Mouse (Mus musculus): ENCODE results near the gene Edem1.

Gene Edem1

GRCm38 (mm10) chr6:108840861-108841640, 12.6 kb downstream of the Edem1 start:
- TF ChIP-seq GATA4 (IDR thresholded peaks at IDR 0.05; ENCODE audit: insufficient replicate concordance, low read length) = no peak

DNA sequence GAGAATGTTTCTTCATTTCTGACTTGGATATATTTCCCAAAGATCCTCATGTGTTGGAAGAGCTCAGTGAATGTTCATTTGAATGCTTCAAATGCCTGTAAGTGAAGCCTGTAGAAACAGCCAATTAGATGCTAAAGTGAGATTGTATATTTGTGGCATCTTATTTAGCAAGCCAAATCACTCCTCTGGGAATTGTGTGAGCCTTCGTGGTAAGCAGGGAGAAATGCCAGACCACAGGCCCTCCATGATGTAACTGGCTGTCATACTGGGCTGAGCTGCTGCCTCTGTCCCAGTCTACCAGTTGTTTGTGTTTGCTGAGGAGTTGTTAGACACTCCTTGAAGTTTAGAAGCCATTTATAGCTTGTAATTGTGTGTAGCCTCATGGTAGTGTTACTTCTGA, 15.2 kb downstream of the Edem1 start:
- TF ChIP-seq GATA4 (IDR thresholded peaks at IDR 0.05; ENCODE audit: insufficient replicate concordance, low read length) = no peak

DNA sequence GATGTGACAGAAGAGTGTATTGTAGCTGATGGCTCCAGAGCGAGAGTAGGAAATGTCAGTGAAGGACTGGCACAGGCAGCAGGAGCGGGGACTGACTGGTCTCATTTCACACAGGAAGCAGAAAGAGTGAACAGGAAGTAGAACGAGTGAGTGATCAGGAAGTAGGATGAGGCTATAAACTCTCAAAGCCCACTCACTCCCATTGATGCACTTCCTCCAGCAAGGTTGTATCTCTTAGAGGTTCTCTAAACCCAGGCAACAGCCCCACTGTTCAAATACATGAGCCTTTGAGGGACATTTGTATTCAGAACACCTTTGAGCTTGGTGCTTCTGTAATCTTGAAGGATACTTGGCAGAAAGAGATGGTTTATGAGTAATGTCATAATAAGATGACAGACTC, 15.7 kb downstream of the Edem1 start:
- TF ChIP-seq GATA4 (IDR thresholded peaks at IDR 0.05; ENCODE audit: insufficient replicate concordance, low read length) = no peak

GRCm38 (mm10) chr6:108844771-108845170, 16.3 kb downstream of the Edem1 start:
- TF ChIP-seq GATA4 (IDR thresholded peaks at IDR 0.05; ENCODE audit: insufficient replicate concordance, low read length) = no peak

DNA sequence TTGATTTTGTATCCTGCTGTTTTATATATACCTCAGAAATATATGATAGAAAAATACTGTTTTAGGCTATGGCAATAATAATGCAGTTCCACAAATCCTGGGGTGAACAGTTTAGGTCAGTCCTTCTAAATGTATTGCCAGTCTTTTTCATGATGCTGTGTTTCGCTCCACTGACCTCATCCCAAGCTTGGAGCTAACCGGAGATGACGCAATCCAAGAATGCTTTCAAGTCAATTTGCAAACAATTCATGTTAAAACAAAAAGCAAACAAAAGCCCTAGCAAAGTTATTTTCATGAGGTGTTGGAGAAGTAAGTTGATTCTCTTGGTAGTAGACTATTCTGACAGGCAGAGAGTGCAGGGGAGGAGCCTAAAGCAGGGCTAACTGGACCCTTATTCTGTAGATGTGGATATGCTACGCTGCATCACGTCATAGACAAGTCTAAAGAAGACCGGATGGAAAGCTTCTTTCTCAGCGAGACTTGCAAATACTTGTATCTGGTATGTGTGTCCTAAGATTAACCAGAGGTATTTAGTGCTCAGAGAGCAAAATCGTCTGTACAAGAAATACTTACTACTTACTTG, 23.7 kb downstream of the Edem1 start:
- no peak for TF ChIP-seq GATA4 (IDR thresholded peaks at IDR 0.05; ENCODE audit: insufficient replicate concordance, low read length)

DNA sequence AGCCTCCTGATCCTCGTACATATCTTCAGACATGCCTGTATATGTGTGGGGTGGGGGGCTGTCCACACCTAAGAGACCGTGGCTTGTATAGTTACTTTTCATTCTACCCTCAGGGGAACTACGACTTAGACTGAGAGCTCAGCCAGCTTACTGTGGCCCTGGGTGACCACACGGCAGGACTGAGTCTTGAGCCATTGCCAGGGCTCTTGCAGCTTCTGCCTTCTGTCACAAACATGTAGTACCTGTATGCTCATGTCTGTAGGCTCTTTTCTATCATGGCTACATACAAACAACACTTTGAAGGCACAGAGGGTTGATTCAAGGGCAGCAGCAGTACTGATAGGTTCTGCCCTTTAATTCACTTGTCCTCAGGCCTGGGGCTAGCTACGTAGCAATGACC, 24.5 kb downstream of the Edem1 start:
- no peak for TF ChIP-seq GATA4 (IDR thresholded peaks at IDR 0.05; ENCODE audit: insufficient replicate concordance, low read length)

GRCm38 (mm10) chr6:108858583-108858982, 30.1 kb downstream of the Edem1 start:
- no peak for TF ChIP-seq GATA4 (IDR thresholded peaks at IDR 0.05; ENCODE audit: insufficient replicate concordance, low read length)

GRCm38 (mm10) chr6:108861226-108861625, 32.8 kb downstream of the Edem1 start:
- TF ChIP-seq GATA4 (IDR thresholded peaks at IDR 0.05; ENCODE audit: insufficient replicate concordance, low read length) = no peak

DNA sequence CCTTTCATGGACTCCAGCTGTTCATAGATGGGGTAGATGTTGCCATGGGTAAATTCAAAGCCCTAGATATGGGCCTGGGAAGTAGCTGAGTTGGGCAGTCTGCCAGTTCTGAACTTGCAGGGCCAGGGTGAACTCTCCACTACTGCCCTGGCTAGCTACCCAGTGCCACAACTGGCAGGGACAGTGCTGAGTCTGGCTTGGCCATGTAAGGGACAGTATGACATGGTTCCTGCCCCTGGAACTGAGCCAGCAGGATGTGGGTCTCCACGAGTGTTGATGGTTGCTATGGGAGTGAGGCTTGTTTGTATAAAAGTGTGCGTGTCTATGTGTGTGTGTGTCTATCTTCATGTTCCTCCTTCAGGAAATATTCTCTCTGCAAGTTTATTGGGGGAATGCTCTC, 34.1 kb downstream of the Edem1 start:
- TF ChIP-seq GATA4 (IDR thresholded peaks at IDR 0.05; ENCODE audit: insufficient replicate concordance, low read length) = no peak

DNA sequence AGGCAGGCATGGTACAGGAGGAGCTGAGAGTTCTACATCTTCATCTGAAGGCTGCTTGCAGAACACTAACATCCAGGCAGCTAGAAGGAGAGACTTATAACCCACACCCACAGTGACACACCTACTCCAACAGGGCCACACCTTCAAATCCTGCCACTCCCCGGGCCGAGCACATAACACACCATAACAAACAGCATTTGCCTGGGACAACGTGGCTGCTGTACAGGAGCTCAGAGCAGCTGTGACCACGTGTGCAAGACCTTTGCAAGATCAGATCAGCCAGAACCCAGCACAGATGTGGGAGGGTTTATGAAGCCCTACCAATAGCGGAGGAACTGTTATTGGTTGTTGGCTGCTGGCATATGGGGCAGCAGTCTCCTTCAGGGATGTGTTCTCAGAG, 37.9 kb downstream of the Edem1 start:
- no peak for TF ChIP-seq GATA4 (IDR thresholded peaks at IDR 0.05; ENCODE audit: insufficient replicate concordance, low read length)

- no peak for TF ChIP-seq GATA4 (IDR thresholded peaks at IDR 0.05; ENCODE audit: insufficient replicate concordance, low read length)
Measured at GRCm38 (mm10) chr6:108870421-108870820, 42.0 kb downstream of the Edem1 start.

DNA sequence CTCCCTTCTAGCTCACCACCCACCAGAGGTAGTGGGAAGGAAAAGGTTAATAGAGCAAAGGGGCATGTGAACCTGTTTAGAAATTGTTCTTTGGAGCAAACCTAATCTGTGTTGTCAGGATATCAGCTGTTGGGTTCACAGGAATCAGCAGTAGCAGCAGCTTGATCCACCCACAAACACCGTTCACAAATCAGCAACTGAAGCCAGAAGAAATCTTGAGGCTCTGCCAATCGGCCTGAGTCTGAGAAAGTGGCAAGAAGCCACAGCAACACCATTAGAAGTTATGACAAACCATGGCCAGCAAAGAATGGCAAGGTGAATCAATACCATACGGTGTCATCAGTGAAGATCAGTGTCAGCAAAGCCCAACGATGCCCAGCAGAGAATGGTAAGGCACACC, 42.8 kb downstream of the Edem1 start:
- no peak for TF ChIP-seq GATA4 (IDR thresholded peaks at IDR 0.05; ENCODE audit: insufficient replicate concordance, low read length)

DNA sequence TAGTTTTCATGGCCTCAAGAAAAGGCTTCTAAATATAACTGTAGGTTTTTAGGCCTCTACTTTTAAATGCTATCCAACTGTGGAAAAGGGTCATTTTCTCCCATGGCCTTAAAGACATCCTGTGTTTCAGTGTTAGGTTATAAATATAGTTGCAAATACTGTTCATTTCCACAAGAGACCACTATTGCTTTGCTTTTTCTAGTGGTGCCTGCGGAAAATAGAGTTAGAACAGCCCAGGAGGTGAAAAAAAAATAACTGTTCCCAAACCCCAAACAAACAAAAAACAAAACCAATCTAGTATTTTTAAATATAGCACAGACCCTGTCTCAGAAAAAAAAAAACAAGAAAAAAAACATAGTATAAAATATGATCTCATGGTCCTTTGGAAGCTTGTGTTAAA, 46.9 kb downstream of the Edem1 start:
- TF ChIP-seq GATA4 (IDR thresholded peaks at IDR 0.05; ENCODE audit: insufficient replicate concordance, low read length) = no peak

GRCm38 (mm10) chr6:108876052-108876451, 47.6 kb downstream of the Edem1 start:
- no peak for TF ChIP-seq GATA4 (IDR thresholded peaks at IDR 0.05; ENCODE audit: insufficient replicate concordance, low read length)

GRCm38 (mm10) chr6:108876486-108876885, 48.0 kb downstream of the Edem1 start:
- TF ChIP-seq GATA4 (IDR thresholded peaks at IDR 0.05; ENCODE audit: insufficient replicate concordance, low read length) = no peak

- TF ChIP-seq GATA4 (IDR thresholded peaks at IDR 0.05; ENCODE audit: insufficient replicate concordance, low read length) = no peak
Measured at GRCm38 (mm10) chr6:108880368-108881013, 52.0 kb downstream of the Edem1 start.
